Mouse (Mus musculus): ENCODE data around the gene Gldc.
A peak's percentile ranks its signal among the peaks of the same experiment; 100 is the strongest.

Gene Gldc

GRCm38 (mm10) chr19:30107221-30107845 is 67.9 kb downstream of the Gldc start:
- no peak for DNase-seq (ENCODE audit: low spot score)

- no peak for DNase-seq (ENCODE audit: low spot score)
Measured at GRCm38 (mm10) chr19:30105045-30105842, 70.0 kb downstream of the Gldc start.

- no peak for DNase-seq (ENCODE audit: low spot score)
Measured at GRCm38 (mm10) chr19:30102620-30103019, 72.6 kb downstream of the Gldc start.

GRCm38 (mm10) chr19:30100571-30100970 is 74.7 kb downstream of the Gldc start:
- DNase-seq (ENCODE audit: low spot score): no peak

GRCm38 (mm10) chr19:30097039-30097438 is 78.2 kb downstream of the Gldc start:
- DNase-seq (ENCODE audit: low spot score): no peak

- DNase-seq (ENCODE audit: low spot score): no peak
Measured at GRCm38 (mm10) chr19:30096186-30096585, 79.0 kb downstream of the Gldc start.

GRCm38 (mm10) chr19:30091644-30092295 is 83.5 kb downstream of the Gldc start:
- no peak for DNase-seq (ENCODE audit: low spot score)

- no peak for DNase-seq (ENCODE audit: low spot score)
Measured at GRCm38 (mm10) chr19:30090163-30090562, 85.1 kb downstream of the Gldc start.

GRCm38 (mm10) chr19:30065797-30066196 is 109.4 kb downstream of the Gldc start:
- DNase-seq (ENCODE audit: low spot score): peak; percentile 15

- no peak for DNase-seq (ENCODE audit: low spot score)
Measured at GRCm38 (mm10) chr19:30054218-30054617, 121.0 kb downstream of the Gldc start.

GRCm38 (mm10) chr19:30051479-30051878 is 123.8 kb downstream of the Gldc start:
- DNase-seq (ENCODE audit: low spot score): no peak

- no peak for DNase-seq (ENCODE audit: low spot score)
Measured at GRCm38 (mm10) chr19:30050584-30050983, 124.6 kb downstream of the Gldc start.
